Mouse (Mus musculus) CD8-positive naive resting alpha-beta T cell, adult 2 months (primary cell): ENCODE results near the gene Hcrt.
"Not testable (repeated sequence)": the region's sequence is repeated elsewhere in the genome, so short reads cannot be mapped to it uniquely, and the experiment has no call there.

Experiments
- DNase-seq, 2 experiments: peaks; one replicate each; pipeline ENCODE4 v3.0.0; 2022; ENCODE audit warnings: low read depth in 2 of 2, low spot score in 2 of 2

Gene Hcrt

DNA sequence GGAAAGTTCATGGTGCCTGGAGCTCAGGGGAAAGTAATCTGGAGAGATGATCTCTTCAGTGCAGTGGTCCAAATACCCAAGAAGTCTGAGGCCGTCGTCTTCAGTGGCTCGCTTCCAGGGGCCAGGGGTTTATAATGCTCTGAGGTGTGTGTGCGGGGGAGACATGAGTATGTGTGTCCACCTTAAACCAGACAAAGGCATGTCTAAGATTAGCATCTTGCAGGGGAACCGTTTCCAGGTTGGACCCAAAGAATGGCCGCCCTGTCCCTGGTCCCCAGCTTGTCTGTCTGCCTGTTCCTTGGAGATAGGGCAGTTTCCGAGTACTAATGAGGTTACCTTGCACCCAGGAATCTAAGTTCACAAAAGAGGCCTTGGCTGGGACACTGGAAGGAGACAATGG is at the start of gene Hcrt:
Gene Hcrt, minus strand, starts transcription at position 101 of the 400 bp plus-strand sequence.
- DNase-seq, result no peak

DNA sequence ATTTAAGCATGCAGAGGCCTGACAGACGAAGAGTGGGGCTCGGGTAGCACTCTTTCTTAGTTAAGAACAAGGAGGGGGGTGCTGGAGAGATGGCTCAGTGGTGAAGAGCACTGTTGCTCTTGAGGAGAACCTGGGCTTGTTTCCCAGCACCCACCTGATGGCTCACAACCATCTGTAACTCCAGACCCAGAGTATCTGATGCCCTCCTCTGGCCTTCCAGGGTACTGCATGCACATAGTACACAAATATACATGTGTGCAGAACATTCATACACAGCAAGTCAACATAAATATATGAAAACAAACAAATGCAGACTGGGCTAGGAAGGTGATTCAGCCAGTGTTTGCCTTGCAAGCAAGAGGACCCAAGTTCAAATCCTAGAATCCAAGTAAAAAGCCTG is 48.4 kb upstream of the Hcrt start:
- DNase-seq, result no peak

DNA sequence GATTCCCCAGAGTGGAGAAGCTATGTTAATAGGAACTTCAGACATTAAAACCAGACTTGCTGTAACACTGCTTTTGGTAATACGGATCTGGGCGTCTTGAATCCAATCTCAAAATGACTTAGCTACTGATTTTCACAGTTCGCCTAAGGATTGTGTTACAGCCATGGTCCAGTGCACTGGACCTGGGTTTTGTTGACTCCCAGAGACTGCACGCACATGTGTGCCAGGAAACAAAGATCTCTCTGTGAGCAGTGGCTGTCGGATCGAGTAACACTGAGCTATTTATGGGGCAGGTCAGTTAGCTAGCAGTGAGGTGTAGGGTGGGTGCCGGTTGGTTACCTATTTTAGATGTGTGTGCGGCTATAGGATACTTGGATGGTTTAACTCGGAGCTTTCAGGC is 47.8 kb upstream of the Hcrt start:
- DNase-seq, result no peak

DNA sequence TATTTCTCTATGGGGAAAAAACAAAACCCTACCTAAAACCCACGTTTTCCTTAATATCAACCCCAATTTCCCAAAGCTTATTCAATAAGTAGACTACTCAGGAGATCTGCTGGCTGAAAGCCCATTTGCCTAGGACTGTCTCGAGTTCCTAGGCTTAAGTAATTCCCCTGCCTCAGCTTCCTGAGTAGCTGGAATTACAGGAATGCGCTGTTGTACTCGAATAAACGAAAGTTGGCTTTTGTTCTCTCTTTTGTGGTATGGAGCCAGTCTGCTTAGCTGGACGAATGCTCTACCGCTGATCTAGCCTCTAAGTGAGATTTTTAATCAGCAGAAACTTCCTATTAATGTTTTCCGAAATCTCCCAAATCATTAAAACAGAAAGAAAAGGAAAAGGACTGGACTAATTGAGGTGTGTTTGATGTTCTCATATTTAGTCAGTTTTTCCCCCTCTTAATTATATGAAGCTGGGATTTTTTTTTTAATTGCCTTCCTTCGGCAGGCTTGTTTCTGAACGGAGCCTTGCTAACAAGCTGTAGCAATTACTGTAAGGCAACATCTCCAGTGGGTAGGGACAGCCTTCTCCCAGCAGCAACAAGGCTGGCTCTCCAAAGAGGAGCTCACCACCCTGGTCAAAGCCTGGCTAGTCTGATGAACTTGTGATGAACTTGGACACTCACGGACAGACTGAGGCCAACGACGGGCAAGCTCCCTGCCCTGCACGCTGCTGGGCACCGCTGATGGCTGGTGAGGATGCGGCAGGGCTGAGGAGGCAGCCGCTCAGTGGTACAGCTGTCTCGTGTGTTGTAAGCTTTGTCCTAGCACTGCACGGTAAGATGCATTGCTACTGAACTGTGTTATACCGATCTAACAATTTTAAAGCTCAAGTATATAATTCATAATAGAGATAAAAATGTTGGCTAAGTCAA is 43.9 kb upstream of the Hcrt start:
- DNase-seq, result no peak

DNA sequence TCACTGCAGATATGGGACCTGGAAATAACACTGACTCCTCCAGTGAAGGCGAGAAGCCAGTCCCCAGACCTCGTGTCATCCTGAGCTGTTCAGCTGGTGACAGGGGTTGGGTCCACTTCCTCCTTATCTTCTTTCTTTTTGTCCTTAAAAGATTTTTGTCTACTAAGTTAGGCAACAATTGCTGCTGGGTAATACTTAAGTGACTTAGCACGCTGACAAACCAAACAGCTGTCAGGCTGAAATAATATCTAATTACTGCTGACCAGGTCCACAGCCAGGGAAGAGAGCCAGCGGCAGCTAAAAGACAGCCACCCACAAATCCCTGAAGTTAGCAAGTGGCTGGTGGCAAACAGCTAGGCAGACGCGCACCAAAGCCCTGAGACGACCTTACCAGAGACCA is 42.8 kb upstream of the Hcrt start:
- no peak for DNase-seq

DNA sequence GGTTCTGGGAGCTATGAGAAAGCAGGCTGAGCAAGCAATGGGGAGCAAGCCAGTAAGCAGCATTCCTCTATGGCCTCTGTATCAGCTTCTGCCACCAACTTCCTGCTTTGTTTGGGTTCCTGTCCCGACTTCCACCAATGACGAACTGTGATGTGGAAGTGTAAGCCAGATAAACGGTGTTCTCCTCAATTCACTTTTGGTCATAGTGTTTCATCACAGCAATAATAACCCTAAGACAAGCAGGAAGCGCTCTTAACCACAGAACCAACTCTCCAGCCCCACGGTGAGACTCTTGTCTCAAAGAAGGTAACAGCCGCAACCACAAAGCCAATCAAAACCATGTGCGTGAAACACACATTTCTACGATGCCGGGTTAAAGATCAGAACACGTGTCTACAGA is 41.7 kb upstream of the Hcrt start:
- DNase-seq, result peak; percentile 48 to 63

DNA sequence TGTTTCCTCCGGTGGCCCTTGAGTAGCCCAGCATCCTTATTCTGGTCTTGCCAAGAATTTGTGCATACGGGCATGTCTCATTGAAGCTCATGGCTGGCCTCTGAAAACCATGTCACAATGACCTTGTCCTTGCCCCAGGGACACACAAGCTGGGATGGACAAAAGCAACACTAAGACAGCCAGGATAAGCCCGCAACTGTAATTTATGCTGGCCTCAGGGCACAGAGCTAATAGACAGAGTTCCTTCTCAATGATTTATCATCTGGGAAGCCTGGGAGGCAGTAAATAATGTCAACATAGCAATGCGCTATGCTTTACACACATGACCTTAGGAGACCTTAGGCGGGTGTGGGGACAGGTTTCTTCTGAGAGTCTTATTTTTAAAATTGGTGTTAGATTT is 36.7 kb upstream of the Hcrt start:
- no peak for DNase-seq

DNA sequence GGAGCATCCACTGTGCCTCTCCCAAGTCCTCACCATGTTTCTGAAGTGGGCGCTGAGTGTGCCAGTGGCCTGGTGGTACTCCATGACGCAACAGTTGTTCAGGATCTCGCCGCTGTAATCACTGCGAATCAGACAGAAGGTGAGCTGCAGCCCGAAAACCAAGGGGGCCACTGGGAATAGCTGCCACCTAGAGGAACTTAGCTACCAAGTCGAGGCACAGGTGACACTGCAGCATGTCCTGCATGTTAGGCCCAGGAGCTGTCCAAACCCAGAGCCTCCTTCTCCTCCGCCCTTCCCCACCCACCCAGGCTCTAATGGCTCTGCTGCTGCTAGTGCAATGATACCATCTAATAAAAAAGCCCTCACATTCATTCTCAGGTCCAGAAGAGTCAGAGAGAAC is 33.9 kb upstream of the Hcrt start:
- no peak for DNase-seq

DNA sequence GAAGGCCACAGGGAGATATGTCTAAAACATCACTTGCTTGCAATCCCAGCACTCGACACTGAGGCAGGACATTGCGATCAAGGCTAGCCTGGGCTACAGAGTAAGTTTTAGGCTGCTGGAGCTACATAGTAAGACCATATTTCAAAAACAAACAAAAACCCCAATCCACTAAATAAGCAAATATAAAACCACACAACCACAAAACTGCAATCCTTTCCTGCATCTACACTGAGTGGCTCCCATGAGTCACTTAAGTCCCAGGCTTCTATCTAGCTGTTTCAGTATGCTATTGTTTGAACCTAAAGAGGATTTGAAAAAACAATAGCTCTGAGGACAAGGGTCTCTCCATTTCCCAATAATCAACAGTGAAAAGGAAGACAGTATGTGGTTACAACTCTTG is 32.7 kb upstream of the Hcrt start:
- DNase-seq, result no peak

DNA sequence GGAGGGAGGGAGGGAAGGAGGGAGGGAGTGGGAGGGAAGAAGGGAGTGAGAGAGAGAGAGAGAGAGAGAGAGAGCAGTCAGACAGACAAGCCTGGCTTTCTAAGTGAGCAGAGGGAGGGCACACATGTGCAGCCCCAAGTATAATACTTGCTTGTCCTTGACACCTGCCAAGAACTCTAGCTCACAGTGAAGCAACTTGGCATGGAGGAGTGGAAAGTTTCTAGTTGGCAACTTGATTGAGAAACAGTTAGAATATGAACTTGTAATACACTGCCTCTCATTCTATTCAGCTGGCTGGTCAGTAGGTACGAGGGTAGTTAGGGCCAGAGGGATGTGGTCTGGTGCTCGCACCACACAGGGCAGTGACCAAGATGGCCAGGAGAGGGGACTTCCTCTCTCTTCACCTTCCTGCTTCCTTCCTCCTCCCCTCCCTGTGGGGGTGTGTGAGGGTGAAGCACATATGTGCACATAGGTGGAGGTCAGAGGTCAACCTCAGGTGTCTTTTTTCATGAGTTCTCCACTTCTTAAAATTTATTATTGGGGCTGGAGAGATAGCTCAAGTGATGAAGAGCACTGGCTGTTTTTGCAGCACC is 28.8 kb upstream of the Hcrt start:
- DNase-seq, result no peak

DNA sequence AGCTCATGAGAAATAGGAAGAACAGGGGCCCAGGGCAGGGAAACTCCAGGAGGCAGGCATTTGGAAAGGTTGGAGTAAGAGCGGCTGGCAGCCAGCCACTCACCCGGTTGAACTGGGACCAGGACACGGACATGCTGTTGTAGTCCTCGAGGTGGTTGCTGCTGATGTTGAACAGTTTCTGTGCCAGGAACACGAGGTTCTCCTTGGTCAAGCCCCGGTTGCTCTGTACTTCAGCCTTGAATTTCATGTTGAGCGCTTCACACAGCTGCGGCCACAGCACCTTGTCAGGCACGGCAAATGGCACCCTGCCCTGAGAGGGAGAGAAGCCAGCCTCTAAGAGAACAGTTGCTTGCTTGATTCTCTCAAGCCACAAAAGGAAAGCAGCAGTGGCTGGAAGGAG is 27.9 kb upstream of the Hcrt start:
- DNase-seq, result not testable (repeated sequence)

DNA sequence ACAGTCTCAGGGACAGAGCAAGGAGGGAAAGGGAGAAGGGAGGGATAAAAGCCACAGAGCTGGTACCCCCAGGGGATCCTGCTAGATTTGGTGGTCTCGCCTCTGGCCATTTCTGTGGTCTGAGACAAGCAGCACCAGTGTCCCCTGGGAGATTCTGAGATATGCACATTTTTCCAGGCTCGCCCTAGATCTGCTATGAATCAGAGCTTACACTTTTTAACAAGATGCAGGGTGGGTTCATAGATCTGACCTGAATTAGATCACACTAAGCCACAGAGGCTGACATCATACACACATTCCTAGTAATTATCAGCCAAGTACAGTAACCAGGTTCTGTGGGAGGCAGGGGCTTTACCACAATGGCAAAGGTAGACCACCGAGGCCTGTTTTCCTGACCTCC is 27.0 kb upstream of the Hcrt start:
- no peak for DNase-seq

DNA sequence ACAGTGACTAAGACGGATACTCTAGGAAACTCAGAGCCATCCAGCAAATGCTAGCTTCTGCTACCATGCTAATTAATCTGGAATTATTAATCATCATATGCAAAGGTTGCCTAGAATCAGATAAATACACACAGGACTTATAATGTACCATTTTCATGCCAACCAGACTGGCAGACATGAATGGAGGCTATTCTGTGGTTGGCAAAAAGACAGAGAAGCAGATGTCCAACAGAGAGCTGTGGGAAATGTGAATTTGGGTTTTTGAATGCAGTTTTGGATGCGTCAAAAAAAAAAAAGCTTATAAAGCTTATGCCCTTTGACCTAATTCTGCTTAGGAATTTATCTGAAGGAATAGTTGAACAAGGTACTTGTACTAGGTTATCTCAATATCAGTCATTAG is 23.0 kb upstream of the Hcrt start:
- no peak for DNase-seq

DNA sequence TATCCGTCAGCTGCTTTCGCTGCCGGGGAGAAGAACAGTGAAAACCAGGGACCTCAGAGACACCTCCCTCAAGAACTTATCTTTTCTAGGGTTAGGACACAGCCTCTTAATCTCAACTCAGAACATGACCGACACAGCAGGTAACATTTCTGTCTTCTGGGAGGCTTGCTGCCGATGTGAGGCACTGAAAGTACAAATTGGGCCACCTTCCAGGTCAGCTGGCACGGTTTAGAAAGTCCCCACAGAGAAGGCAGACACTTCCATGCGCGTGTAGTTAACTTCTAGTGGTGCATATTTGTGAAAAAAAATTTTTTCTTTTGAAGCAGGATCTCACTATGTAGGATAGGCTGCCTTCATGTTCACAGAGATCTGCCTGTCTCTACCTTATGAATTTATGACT is 21.6 kb upstream of the Hcrt start:
- no peak for DNase-seq

DNA sequence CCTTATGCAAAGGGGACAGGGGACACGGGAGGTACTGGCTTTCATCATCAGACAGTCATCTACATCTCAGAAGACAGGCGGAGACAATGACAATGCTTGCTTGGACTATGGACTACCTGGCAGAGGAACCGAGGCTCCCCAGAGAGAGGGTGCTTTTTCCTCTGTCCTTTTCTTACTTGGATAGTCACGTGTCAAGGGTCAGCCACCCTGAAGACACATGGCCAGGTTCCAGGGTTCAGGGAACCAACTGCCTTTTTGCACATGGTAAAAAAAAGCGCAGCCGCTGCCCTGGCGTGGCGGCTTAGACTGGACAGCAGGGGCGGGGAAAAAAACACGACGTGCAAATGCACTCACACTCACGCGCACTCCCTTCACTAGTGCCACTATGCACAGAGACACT is 19.8 kb upstream of the Hcrt start:
- no peak for DNase-seq

DNA sequence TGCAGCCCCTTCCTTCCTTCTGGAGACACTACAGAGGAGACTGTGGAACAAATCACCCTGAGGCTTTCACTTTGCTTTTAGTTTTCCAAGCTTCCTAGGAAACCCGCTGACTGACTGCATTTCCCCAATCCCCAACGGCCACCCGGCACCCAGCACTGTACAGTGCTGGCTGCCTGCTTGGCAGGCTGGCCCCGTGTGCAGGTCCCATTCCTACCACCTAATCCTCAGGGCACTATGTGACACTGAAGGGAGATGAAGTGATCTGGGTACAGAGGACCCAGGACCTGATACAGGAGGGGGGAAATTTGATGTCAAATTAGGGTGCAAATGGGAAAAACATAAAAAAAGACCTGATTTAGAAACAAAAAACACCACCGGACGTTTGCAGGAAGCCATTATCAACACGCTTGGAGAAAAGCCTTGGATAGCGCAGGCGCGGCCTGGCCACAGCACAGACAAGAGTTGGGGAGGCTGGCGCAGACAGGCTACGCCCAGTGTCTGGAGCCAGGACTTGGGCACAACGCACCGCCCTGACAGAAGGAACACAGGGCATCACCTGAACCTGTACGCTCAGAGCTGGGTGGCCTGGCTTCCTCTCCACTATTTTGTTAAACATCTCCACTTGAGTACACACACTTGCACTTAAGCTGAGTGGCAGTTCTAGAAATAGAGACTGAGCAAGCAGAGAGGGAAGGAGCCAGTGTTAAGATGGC is 19.2 kb upstream of the Hcrt start:
- no peak for DNase-seq

DNA sequence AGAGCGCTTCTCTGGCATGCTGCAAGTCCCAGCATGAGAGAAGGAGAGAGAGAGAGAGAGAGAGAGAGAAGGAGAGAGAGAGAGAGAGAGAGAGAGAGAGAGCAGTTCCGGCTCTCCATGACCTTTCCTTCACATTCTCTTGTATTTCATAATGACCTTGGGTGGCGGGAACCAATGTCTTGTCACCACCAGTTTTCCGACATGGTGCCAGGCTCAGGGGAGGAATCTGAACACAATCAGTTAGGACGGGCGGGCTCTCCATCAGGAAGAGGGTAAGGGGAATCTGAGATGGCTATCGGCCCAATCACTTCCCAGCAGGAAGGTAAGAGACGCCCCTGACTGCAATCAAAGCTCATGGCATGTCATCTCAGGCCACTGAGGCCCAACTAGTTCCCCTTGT is 17.5 kb upstream of the Hcrt start:
- DNase-seq, result no peak

DNA sequence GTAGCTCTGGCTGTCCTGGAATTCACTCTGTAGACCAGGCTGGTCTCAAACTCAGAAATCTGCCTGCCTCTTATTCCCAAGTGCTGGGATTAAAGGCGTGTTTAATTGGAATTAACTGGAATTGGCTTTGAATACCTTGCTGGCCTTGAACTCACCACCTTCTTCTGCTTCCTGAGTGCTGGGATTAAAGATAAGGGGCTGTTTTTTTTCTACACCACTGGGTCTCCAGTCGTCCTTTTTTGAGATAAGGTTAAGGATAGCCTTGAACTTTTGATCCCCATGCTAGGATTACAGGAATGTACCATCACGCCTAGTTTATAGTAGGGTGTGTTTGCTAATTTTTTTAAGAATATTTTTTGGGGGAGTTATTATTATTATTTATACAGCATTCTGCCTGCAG is 15.3 kb upstream of the Hcrt start:
- DNase-seq, result no peak

DNA sequence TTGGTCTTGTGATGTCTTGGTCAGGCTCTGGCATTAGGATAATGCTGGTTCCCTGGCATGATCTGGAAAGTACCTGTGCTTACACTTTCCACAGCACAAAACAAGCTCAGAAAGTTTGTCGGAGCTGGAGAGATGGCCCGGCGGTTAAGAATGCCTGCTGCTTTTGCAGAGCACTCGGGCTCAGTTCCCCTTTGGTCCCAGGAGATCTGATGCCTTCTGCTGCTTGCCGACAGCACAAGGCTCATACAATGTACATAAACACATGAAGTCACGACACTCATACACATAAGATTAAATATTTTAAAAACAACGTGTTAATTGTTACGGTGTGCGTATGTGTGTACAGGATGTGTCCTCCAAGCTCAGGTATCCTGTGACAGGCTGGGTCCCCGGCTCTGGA is 13.2 kb upstream of the Hcrt start:
- DNase-seq, result no peak

DNA sequence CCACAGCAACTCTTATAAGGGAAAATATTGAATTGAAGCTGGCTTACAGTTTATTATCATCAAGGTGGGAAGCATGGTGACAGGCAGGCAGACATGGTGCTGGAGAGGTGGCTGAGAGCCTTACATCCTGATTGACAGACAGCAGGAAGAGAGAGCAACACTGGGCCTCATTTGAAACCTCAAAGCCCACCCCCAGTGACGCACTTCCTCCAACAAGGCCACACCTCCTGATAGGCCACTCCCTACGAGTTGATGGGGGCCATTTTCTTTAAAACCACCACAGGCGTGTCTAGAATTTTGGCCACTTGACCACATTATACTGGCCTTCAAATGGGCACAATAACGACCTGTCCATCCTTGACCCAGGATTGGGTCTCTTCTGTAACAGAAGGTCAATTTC is 11.5 kb upstream of the Hcrt start:
- DNase-seq, result no peak

DNA sequence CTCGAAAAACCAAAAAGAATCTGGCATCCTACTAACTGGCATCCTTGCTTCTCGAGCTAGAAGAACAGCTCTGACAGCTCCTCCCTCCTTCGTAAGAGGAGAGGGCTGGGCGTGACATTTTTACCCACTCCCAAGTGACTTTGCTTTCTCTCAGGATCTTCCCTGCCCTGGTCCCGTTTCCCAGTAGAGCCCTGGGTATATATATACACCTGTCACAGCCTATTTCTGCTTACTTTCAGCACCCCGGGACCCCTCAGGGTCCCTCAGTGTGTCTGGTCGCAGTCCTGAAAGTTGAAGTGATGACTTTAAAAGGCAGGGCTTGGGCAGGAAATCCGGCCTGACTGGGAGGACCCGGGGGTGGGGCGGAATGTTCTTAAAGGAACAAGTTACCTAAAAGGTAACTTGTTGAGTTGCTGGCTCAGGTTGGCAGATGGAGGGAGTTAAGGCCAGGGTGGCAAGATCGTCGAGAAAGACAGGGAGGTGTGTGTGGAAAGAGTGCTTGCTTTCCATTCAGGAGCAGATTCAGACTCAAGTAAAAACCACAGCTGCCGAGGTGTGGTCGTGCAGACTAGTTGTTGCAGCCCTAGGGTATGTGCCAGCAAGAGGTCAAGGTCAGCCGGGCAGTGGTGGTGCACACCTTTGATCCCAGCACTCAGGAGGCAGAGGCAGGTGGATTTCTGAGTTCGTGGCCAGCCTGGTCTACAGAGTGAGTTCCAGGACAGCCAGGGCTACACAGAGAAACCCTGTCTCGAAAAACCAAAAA is 8.1 kb upstream of the Hcrt start, which contains the start of gene Ghdc:
Gene Ghdc, minus strand, starts transcription at position 312 of the 763 bp plus-strand sequence.
- DNase-seq, result peak; percentile 56 to 74
